Comparison of ENCODE assay signal across 15 mouse cellular contexts in genomic region chrX:13467121-13467571, GRCm38 (mm10). TPM values are rescaled to one million over a fixed set of nuclear protein-coding genes. Genes with fewer than 3 reads are reported as not detected.
DNase-seq lines count a peak whose midpoint lies in the region; ATAC-seq and TF ChIP-seq lines count a peak whose summit lies in the region.
"Had no signal": no experiment of that assay in that cellular context is flagged by ENCODE, and none has a peak within 500 bp of the region (broad histone marks: within the 10 kb centered on the region; RNA-seq: fewer than 3 reads in every experiment).

No protein-coding gene starts in this region.

- H3K36me3 ChIP-seq in heart, postnatal 0 days (replicated peaks; ENCODE audit: control insufficient read depth, insufficient read depth, low read length), result no peaks in the 10 kb centered on the region
- no peaks in the 10 kb centered on the region for H3K36me3 ChIP-seq in heart, embryonic 10.5 days
- H3K36me3 ChIP-seq: liver, embryonic 15.5 days; midbrain, embryonic 15.5 days had no signal

- no peak for TF ChIP-seq CTCF in heart, postnatal 0 days (IDR thresholded peaks at IDR 0.05; ENCODE audit: low read depth)

- H3K4me3 ChIP-seq in heart, postnatal 0 days (ENCODE audit: low read depth, low read length), result no peak overlapping the region
- no peak overlapping the region for H3K4me3 ChIP-seq in heart, embryonic 10.5 days
- H3K4me3 ChIP-seq: liver, embryonic 15.5 days; midbrain, embryonic 15.5 days had no signal

- H3K9ac ChIP-seq in heart, postnatal 0 days (replicated peaks; ENCODE audit: low read depth, low read length), result no peak overlapping the region
- H3K9ac ChIP-seq: hindbrain, embryonic 14.5 days; liver, embryonic 15.5 days; midbrain, embryonic 15.5 days had no signal

- H3K9me3 ChIP-seq in heart, postnatal 0 days (replicated peaks; ENCODE audit: control insufficient read depth, low read length), result no peaks in the 10 kb centered on the region
- no peaks in the 10 kb centered on the region for H3K9me3 ChIP-seq in heart, embryonic 10.5 days
- H3K9me3 ChIP-seq: liver, embryonic 15.5 days; midbrain, embryonic 15.5 days had no signal

- no peaks in the 10 kb centered on the region for H3K4me1 ChIP-seq in heart, postnatal 0 days (ENCODE audit: control insufficient read depth, insufficient read depth)
- no peaks in the 10 kb centered on the region for H3K4me1 ChIP-seq in heart, embryonic 10.5 days
- H3K4me1 ChIP-seq: liver, embryonic 15.5 days; midbrain, embryonic 15.5 days had no signal

- no peak for DNase-seq in heart, postnatal 0 days (ENCODE audit: low spot score)
- no peak for DNase-seq in heart, embryonic 10.5 days (ENCODE audit: low spot score)
- DNase-seq in lung, postnatal 10 days, result peak; percentile 9
- no peak for DNase-seq in lung, adult 18-20 months
- DNase-seq in cerebellum, adult 9-10 months, result peak; percentile 75
- DNase-seq in embryo, embryonic 9.5 days (ENCODE audit: extremely low spot score), result no peak
- DNase-seq in ovary, postnatal 36 days (ENCODE audit: low spot score), result no peak
- DNase-seq: adrenal gland, adult 2 months; thymus, postnatal 36 days had no signal

- peaks cover 3% of the 10 kb centered on the region; the same call in 1 of the 2 replicates for H3K27me3 ChIP-seq in heart, postnatal 0 days (ENCODE audit: control insufficient read depth, insufficient read depth, low read length)
- peaks cover 25% of the 10 kb centered on the region; the same call in 1 of the 2 replicates for H3K27me3 ChIP-seq in heart, embryonic 10.5 days (ENCODE audit: insufficient read depth, poor library complexity, severe bottlenecking)
- H3K27me3 ChIP-seq: liver, embryonic 15.5 days; midbrain, embryonic 15.5 days had no signal

- peak overlapping the region; percentile 20; the same call in 1 of the 2 replicates for H3K27ac ChIP-seq in heart, postnatal 0 days (ENCODE audit: low read depth)
- no peak overlapping the region for H3K27ac ChIP-seq in heart, embryonic 10.5 days
- H3K27ac ChIP-seq: hindbrain, embryonic 14.5 days; kidney, postnatal 0 days; liver, embryonic 15.5 days; midbrain, embryonic 15.5 days had no signal

- TF ChIP-seq EP300 in heart, postnatal 0 days (IDR thresholded peaks at IDR 0.05; ENCODE audit: low read depth), result no peak

- no peak overlapping the region for H3K4me2 ChIP-seq in heart, postnatal 0 days (ENCODE audit: low read depth, low read length)
- H3K4me2 ChIP-seq: hindbrain, embryonic 14.5 days; liver, embryonic 15.5 days; midbrain, embryonic 15.5 days had no signal

- no peak for ATAC-seq in heart, postnatal 0 days (ENCODE audit: insufficient read depth, low read depth)
- ATAC-seq: intestine, embryonic 16.5 days; midbrain, embryonic 15.5 days had no signal

- 83% methylated on average over 6 of the region's 6 CpGs for WGBS in heart, postnatal 0 days
- WGBS in heart, embryonic 10.5 days, result 83% methylated on average over 6 of the region's 6 CpGs

RNA-seq across cellular contexts. Expression of gene Nyx, which starts 1.2 kb away (rescaled TPM):
- 0.08 TPM in 1 of 2 replicates, not detected in the other for total RNA-seq in heart, postnatal 0 days (2014; rRNA removed; ENCODE audit: low replicate concordance)
- polyA plus RNA-seq in heart, postnatal 0 days (2015; fragmentation: Nextera tagmentation; extraction: Ambion mirVana), result 0.05 TPM in 2 replicates
- polyA plus RNA-seq in heart, embryonic 10.5 days (2016; fragmentation: Nextera tagmentation; extraction: Ambion mirVana), result 0.03 and 0.06 TPM in 2 replicates
- total RNA-seq: megakaryocyte progenitor cell, adult 5-6 weeks had no signal
- polyA plus RNA-seq: liver, embryonic 15.5 days had no signal

Comparison
In these comparisons a context has a peak if more than half of its experiments do, and no peak if none do; other contexts are left out.
1. DNase-seq: peak in lung, postnatal 10 days (single experiment) and cerebellum, adult 9-10 months (single experiment); none in heart, postnatal 0 days (single experiment), heart, embryonic 10.5 days (single experiment), lung, adult 18-20 months (0 of 2), embryo, embryonic 9.5 days (single experiment) and ovary, postnatal 36 days (single experiment).